Mouse (Mus musculus): ENCODE measurements around the gene Hdac9. TPM values are rescaled to one million over a fixed set of nuclear protein-coding genes. Genes with fewer than 3 reads are reported as not detected.

Hdac9 gene
- total and polyA plus RNA-seq, 3 experiments = 0.55 to 1.4 TPM; not detected in 1

GRCm38 (mm10) chr12:34487666-34488065, 429.2 kb downstream of the Hdac9 start:
- no peak for DNase-seq (ENCODE audit: low spot score)
- peaks cover 3% of the 10 kb centered on the region for H3K9me3 ChIP-seq (replicated peaks)
- H3K4me1 ChIP-seq (ENCODE audit: insufficient read depth, low read depth, low read length) = no peaks in the 10 kb centered on the region
- TF ChIP-seq CTCF (IDR thresholded peaks at IDR 0.05; ENCODE audit: low read depth, low read length) (no peak), POLR2AphosphoS5 (IDR thresholded peaks at IDR 0.05; ENCODE audit: insufficient replicate concordance, low read depth, low read length) (no peak), GATA1 (IDR thresholded peaks at IDR 0.05; ENCODE audit: borderline replicate concordance, low read length) (no peak), TAL1 (conservative IDR thresholded peaks at IDR 0.05; ENCODE audit: low read depth, low read length) (no peak), GATA2 (IDR thresholded peaks at IDR 0.05; ENCODE audit: borderline replicate concordance, low read depth, low read length) (no peak)
- no peak for ATAC-seq (ENCODE audit: extremely low read depth, insufficient number of reproducible peaks, low FRiP score, poor library complexity, severe bottlenecking)
- no peak overlapping the region for H3K4me3 ChIP-seq (ENCODE audit: low read depth, low read length)
- H3K36me3 ChIP-seq (replicated peaks) = no peaks in the 10 kb centered on the region
- H3K27me3 ChIP-seq (ENCODE audit: insufficient read depth, low read length) = no peaks in the 10 kb centered on the region

DNA sequence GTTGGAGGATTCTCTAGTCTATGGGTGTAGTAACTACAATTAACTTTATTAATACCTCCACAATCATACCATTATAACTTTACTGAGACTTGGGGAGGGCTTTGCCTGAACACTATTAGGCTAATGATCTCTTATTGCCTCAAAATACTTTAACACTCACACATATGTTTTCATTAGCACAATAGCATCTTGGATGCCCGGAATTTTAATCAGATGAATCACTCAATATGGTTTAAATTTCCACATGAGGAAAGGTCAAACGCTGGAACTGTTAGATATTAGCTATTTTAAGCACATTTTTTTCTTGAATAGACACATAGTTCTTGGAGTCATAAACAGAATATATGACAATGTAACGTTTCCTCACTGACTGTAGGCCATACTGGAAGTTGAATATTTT, 429.9 kb downstream of the Hdac9 start:
- TF ChIP-seq TAL1 (conservative IDR thresholded peaks at IDR 0.05; ENCODE audit: low read depth, low read length) (no peak), GATA2 (IDR thresholded peaks at IDR 0.05; ENCODE audit: borderline replicate concordance, low read depth, low read length) (no peak), POLR2AphosphoS5 (IDR thresholded peaks at IDR 0.05; ENCODE audit: insufficient replicate concordance, low read depth, low read length) (no peak), CTCF (IDR thresholded peaks at IDR 0.05; ENCODE audit: low read depth, low read length) (no peak), GATA1 (IDR thresholded peaks at IDR 0.05; ENCODE audit: borderline replicate concordance, low read length) (no peak)
- DNase-seq (ENCODE audit: low spot score) (no peak), ATAC-seq (ENCODE audit: extremely low read depth, insufficient number of reproducible peaks, low FRiP score, poor library complexity, severe bottlenecking) (no peak)
- no peaks in the 10 kb centered on the region for H3K36me3 ChIP-seq (replicated peaks)
- no peak overlapping the region for H3K4me3 ChIP-seq (ENCODE audit: low read depth, low read length)
- peaks cover 6% of the 10 kb centered on the region for H3K9me3 ChIP-seq (replicated peaks)
- no peaks in the 10 kb centered on the region for H3K27me3 ChIP-seq (ENCODE audit: insufficient read depth, low read length)
- no peaks in the 10 kb centered on the region for H3K4me1 ChIP-seq (ENCODE audit: insufficient read depth, low read depth, low read length)

DNA sequence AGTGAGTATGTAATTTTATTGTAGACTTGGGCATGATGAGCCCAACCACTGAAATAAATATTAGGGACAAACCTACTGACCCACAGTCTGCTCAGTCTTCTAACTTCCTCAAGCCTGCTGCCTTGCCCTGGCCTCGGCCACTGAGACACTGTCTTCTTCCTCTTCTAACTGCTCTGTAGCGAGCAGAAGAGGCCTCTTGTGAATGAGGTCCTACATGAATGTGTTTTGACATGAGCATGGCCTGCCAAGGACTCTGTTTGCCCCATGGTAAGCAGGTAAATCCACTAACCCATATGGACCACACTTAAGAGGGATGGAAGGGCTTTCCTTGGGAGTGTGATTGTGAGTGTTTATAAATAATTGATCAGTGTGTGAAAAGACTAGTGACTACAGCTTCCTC, 430.9 kb downstream of the Hdac9 start:
- peaks cover 3% of the 10 kb centered on the region for H3K9me3 ChIP-seq (replicated peaks)
- DNase-seq (ENCODE audit: low spot score) = no peak
- no peaks in the 10 kb centered on the region for H3K36me3 ChIP-seq (replicated peaks)
- H3K27me3 ChIP-seq (ENCODE audit: insufficient read depth, low read length) = no peaks in the 10 kb centered on the region
- no peaks in the 10 kb centered on the region for H3K4me1 ChIP-seq (ENCODE audit: insufficient read depth, low read depth, low read length)
- no peak for ATAC-seq (ENCODE audit: extremely low read depth, insufficient number of reproducible peaks, low FRiP score, poor library complexity, severe bottlenecking)
- no peak overlapping the region for H3K4me3 ChIP-seq (ENCODE audit: low read depth, low read length)
- TF ChIP-seq GATA2 (IDR thresholded peaks at IDR 0.05; ENCODE audit: borderline replicate concordance, low read depth, low read length) (no peak), POLR2AphosphoS5 (IDR thresholded peaks at IDR 0.05; ENCODE audit: insufficient replicate concordance, low read depth, low read length) (no peak), GATA1 (IDR thresholded peaks at IDR 0.05; ENCODE audit: borderline replicate concordance, low read length) (no peak), CTCF (IDR thresholded peaks at IDR 0.05; ENCODE audit: low read depth, low read length) (no peak), TAL1 (conservative IDR thresholded peaks at IDR 0.05; ENCODE audit: low read depth, low read length) (no peak)

- TF ChIP-seq CTCF (IDR thresholded peaks at IDR 0.05; ENCODE audit: low read depth, low read length) (no peak), GATA1 (IDR thresholded peaks at IDR 0.05; ENCODE audit: borderline replicate concordance, low read length) (no peak), TAL1 (conservative IDR thresholded peaks at IDR 0.05; ENCODE audit: low read depth, low read length) (no peak), POLR2AphosphoS5 (IDR thresholded peaks at IDR 0.05; ENCODE audit: insufficient replicate concordance, low read depth, low read length) (no peak), GATA2 (IDR thresholded peaks at IDR 0.05; ENCODE audit: borderline replicate concordance, low read depth, low read length) (no peak)
- H3K4me3 ChIP-seq (ENCODE audit: low read depth, low read length) = no peak overlapping the region
- DNase-seq (ENCODE audit: low spot score) = no peak
- no peaks in the 10 kb centered on the region for H3K27me3 ChIP-seq (ENCODE audit: insufficient read depth, low read length)
- H3K4me1 ChIP-seq (ENCODE audit: insufficient read depth, low read depth, low read length) = no peaks in the 10 kb centered on the region
- ATAC-seq (ENCODE audit: extremely low read depth, insufficient number of reproducible peaks, low FRiP score, poor library complexity, severe bottlenecking) = no peak
- no peaks in the 10 kb centered on the region for H3K36me3 ChIP-seq (replicated peaks)
- peaks cover 3% of the 10 kb centered on the region for H3K9me3 ChIP-seq (replicated peaks)
These were observed 435.2 kb downstream of the Hdac9 start for GRCm38 (mm10) chr12:34481702-34482101.

- peaks cover 6% of the 10 kb centered on the region for H3K9me3 ChIP-seq (replicated peaks)
- H3K4me1 ChIP-seq (ENCODE audit: insufficient read depth, low read depth, low read length) = no peaks in the 10 kb centered on the region
- no peak overlapping the region for H3K4me3 ChIP-seq (ENCODE audit: low read depth, low read length)
- DNase-seq (ENCODE audit: low spot score) = no peak
- H3K36me3 ChIP-seq (replicated peaks) = no peaks in the 10 kb centered on the region
- no peak for TF ChIP-seq GATA1 (IDR thresholded peaks at IDR 0.05; ENCODE audit: borderline replicate concordance, low read length)
- TF ChIP-seq POLR2AphosphoS5 (IDR thresholded peaks at IDR 0.05; ENCODE audit: insufficient replicate concordance, low read depth, low read length) = no peak
- TF ChIP-seq TAL1 (conservative IDR thresholded peaks at IDR 0.05; ENCODE audit: low read depth, low read length) = no peak
- TF ChIP-seq GATA2 (IDR thresholded peaks at IDR 0.05; ENCODE audit: borderline replicate concordance, low read depth, low read length) = no peak
- TF ChIP-seq CTCF (IDR thresholded peaks at IDR 0.05; ENCODE audit: low read depth, low read length) = no peak
- H3K27me3 ChIP-seq (ENCODE audit: insufficient read depth, low read length) = no peaks in the 10 kb centered on the region
- ATAC-seq (ENCODE audit: extremely low read depth, insufficient number of reproducible peaks, low FRiP score, poor library complexity, severe bottlenecking) = no peak
These were observed 443.8 kb downstream of the Hdac9 start for GRCm38 (mm10) chr12:34472949-34473651.

DNA sequence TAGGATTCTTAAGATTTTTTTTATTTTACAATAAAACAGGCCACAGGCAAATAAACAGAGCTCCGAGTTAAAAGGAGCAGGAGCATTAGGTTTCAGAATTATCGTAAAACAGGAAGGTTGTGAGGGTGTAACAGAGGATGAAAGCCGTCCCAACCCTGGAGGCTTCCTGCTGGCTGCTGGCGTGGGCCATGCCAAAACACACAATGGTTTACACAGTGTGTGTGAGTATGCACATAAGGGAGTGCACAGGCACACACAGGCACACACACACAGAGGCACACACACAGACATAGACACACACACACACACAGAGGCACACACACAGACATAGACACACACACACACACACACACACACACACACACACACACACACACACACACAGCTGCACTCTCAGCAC, 444.4 kb downstream of the Hdac9 start:
- DNase-seq (ENCODE audit: low spot score) (no peak), ATAC-seq (ENCODE audit: extremely low read depth, insufficient number of reproducible peaks, low FRiP score, poor library complexity, severe bottlenecking) (no peak)
- TF ChIP-seq CTCF (IDR thresholded peaks at IDR 0.05; ENCODE audit: low read depth, low read length) (no peak), TAL1 (conservative IDR thresholded peaks at IDR 0.05; ENCODE audit: low read depth, low read length) (no peak), GATA1 (IDR thresholded peaks at IDR 0.05; ENCODE audit: borderline replicate concordance, low read length) (no peak), GATA2 (IDR thresholded peaks at IDR 0.05; ENCODE audit: borderline replicate concordance, low read depth, low read length) (no peak), POLR2AphosphoS5 (IDR thresholded peaks at IDR 0.05; ENCODE audit: insufficient replicate concordance, low read depth, low read length) (no peak)
- H3K36me3 ChIP-seq (replicated peaks) = no peaks in the 10 kb centered on the region
- H3K27me3 ChIP-seq (ENCODE audit: insufficient read depth, low read length) = no peaks in the 10 kb centered on the region
- H3K4me3 ChIP-seq (ENCODE audit: low read depth, low read length) = no peak overlapping the region
- H3K9me3 ChIP-seq (replicated peaks) = peaks cover 6% of the 10 kb centered on the region
- no peaks in the 10 kb centered on the region for H3K4me1 ChIP-seq (ENCODE audit: insufficient read depth, low read depth, low read length)
